Mouse (Mus musculus): ENCODE measurements at regions not wholly inside any gene's neighbourhood (a gene's known extent, or its start where the extent isn't known, plus 50 kb on each side); places are given as distances from the start of the nearest gene placed in this dataset.

- H3K9ac ChIP-seq (ENCODE audit: low read depth, poor library complexity, severe bottlenecking) = no peak overlapping the region
- no peak for TF ChIP-seq CTCF (IDR thresholded peaks at IDR 0.05; ENCODE audit: low read depth, low read length)
- TF ChIP-seq POLR2A (IDR thresholded peaks at IDR 0.05; ENCODE audit: insufficient read depth, low read length) = no peak
- TF ChIP-seq EP300 (IDR thresholded peaks at IDR 0.05; ENCODE audit: insufficient read depth, low read depth, low read length) = no peak
- no peak overlapping the region for H3K27ac ChIP-seq (ENCODE audit: insufficient read depth, low read length)
- peaks cover 5% of the 10 kb centered on the region for H3K4me1 ChIP-seq (ENCODE audit: control insufficient read depth, insufficient read depth, low read length)
- no peak overlapping the region for H3K4me3 ChIP-seq (ENCODE audit: low read depth, low read length)
- H3K27me3 ChIP-seq (ENCODE audit: control insufficient read depth, insufficient read depth, low read length, poor library complexity, severe bottlenecking) = no peaks in the 10 kb centered on the region
- no peaks in the 10 kb centered on the region for H3K9me3 ChIP-seq (replicated peaks; ENCODE audit: control insufficient read depth, insufficient read depth, low read length, poor library complexity, severe bottlenecking)
- H3K36me3 ChIP-seq (ENCODE audit: control insufficient read depth, insufficient read depth, low read length, poor library complexity, severe bottlenecking) = no peaks in the 10 kb centered on the region
Measured at GRCm38 (mm10) chrX:99285611-99286010, 149.7 kb downstream of the Efnb1 start.

- Histone ChIP-seq H3K36me3 (ENCODE audit: control insufficient read depth, insufficient read depth, low read length, poor library complexity, severe bottlenecking) (no peaks in the 10 kb centered on the region), H3K4me3 (ENCODE audit: low read depth, low read length) (no peak overlapping the region), H3K9ac (ENCODE audit: low read depth, poor library complexity, severe bottlenecking) (no peak overlapping the region), H3K27me3 (ENCODE audit: control insufficient read depth, insufficient read depth, low read length, poor library complexity, severe bottlenecking) (no peaks in the 10 kb centered on the region), H3K27ac (ENCODE audit: insufficient read depth, low read length) (no peak overlapping the region), H3K9me3 (replicated peaks; ENCODE audit: control insufficient read depth, insufficient read depth, low read length, poor library complexity, severe bottlenecking) (no peaks in the 10 kb centered on the region), H3K4me1 (ENCODE audit: control insufficient read depth, insufficient read depth, low read length) (peaks cover 2% of the 10 kb centered on the region)
- TF ChIP-seq POLR2A (IDR thresholded peaks at IDR 0.05; ENCODE audit: insufficient read depth, low read length) = no peak
- no peak for TF ChIP-seq EP300 (IDR thresholded peaks at IDR 0.05; ENCODE audit: insufficient read depth, low read depth, low read length)
- TF ChIP-seq CTCF (IDR thresholded peaks at IDR 0.05; ENCODE audit: low read depth, low read length) = no peak
Measured at GRCm38 (mm10) chrX:99280991-99281390, 145.1 kb downstream of the Efnb1 start.

GRCm38 (mm10) chrX:99280543-99280942 is 144.6 kb downstream of the Efnb1 start:
- H3K27ac ChIP-seq (ENCODE audit: insufficient read depth, low read length) = no peak overlapping the region
- no peak overlapping the region for H3K9ac ChIP-seq (ENCODE audit: low read depth, poor library complexity, severe bottlenecking)
- no peaks in the 10 kb centered on the region for H3K4me1 ChIP-seq (ENCODE audit: control insufficient read depth, insufficient read depth, low read length)
- no peak overlapping the region for H3K4me3 ChIP-seq (ENCODE audit: low read depth, low read length)
- TF ChIP-seq EP300 (IDR thresholded peaks at IDR 0.05; ENCODE audit: insufficient read depth, low read depth, low read length) (no peak), POLR2A (IDR thresholded peaks at IDR 0.05; ENCODE audit: insufficient read depth, low read length) (no peak), CTCF (IDR thresholded peaks at IDR 0.05; ENCODE audit: low read depth, low read length) (no peak)
- no peaks in the 10 kb centered on the region for H3K9me3 ChIP-seq (replicated peaks; ENCODE audit: control insufficient read depth, insufficient read depth, low read length, poor library complexity, severe bottlenecking)
- H3K27me3 ChIP-seq (ENCODE audit: control insufficient read depth, insufficient read depth, low read length, poor library complexity, severe bottlenecking) = no peaks in the 10 kb centered on the region
- no peaks in the 10 kb centered on the region for H3K36me3 ChIP-seq (ENCODE audit: control insufficient read depth, insufficient read depth, low read length, poor library complexity, severe bottlenecking)

- Histone ChIP-seq H3K4me1 (ENCODE audit: control insufficient read depth, insufficient read depth, low read length) (no peaks in the 10 kb centered on the region), H3K9ac (ENCODE audit: low read depth, poor library complexity, severe bottlenecking) (no peak overlapping the region), H3K9me3 (replicated peaks; ENCODE audit: control insufficient read depth, insufficient read depth, low read length, poor library complexity, severe bottlenecking) (no peaks in the 10 kb centered on the region), H3K27me3 (ENCODE audit: control insufficient read depth, insufficient read depth, low read length, poor library complexity, severe bottlenecking) (no peaks in the 10 kb centered on the region), H3K27ac (ENCODE audit: insufficient read depth, low read length) (no peak overlapping the region), H3K36me3 (ENCODE audit: control insufficient read depth, insufficient read depth, low read length, poor library complexity, severe bottlenecking) (no peaks in the 10 kb centered on the region), H3K4me3 (ENCODE audit: low read depth, low read length) (no peak overlapping the region)
- no peak for TF ChIP-seq POLR2A (IDR thresholded peaks at IDR 0.05; ENCODE audit: insufficient read depth, low read length)
- no peak for TF ChIP-seq CTCF (IDR thresholded peaks at IDR 0.05; ENCODE audit: low read depth, low read length)
- TF ChIP-seq EP300 (IDR thresholded peaks at IDR 0.05; ENCODE audit: insufficient read depth, low read depth, low read length) = no peak
Measured at GRCm38 (mm10) chrX:99275536-99275935, 139.6 kb downstream of the Efnb1 start.

GRCm38 (mm10) chrX:99271908-99272307 is 136.0 kb downstream of the Efnb1 start:
- Histone ChIP-seq H3K36me3 (ENCODE audit: control insufficient read depth, insufficient read depth, low read length, poor library complexity, severe bottlenecking) (no peaks in the 10 kb centered on the region), H3K9ac (ENCODE audit: low read depth, poor library complexity, severe bottlenecking) (no peak overlapping the region), H3K9me3 (replicated peaks; ENCODE audit: control insufficient read depth, insufficient read depth, low read length, poor library complexity, severe bottlenecking) (no peaks in the 10 kb centered on the region), H3K27me3 (ENCODE audit: control insufficient read depth, insufficient read depth, low read length, poor library complexity, severe bottlenecking) (no peaks in the 10 kb centered on the region), H3K4me3 (ENCODE audit: low read depth, low read length) (no peak overlapping the region), H3K27ac (ENCODE audit: insufficient read depth, low read length) (no peak overlapping the region), H3K4me1 (ENCODE audit: control insufficient read depth, insufficient read depth, low read length) (no peaks in the 10 kb centered on the region)
- TF ChIP-seq POLR2A (IDR thresholded peaks at IDR 0.05; ENCODE audit: insufficient read depth, low read length) (no peak), EP300 (IDR thresholded peaks at IDR 0.05; ENCODE audit: insufficient read depth, low read depth, low read length) (no peak), CTCF (IDR thresholded peaks at IDR 0.05; ENCODE audit: low read depth, low read length) (no peak)

GRCm38 (mm10) chrX:99249038-99249607 is 113.2 kb downstream of the Efnb1 start:
- H3K27ac ChIP-seq (ENCODE audit: insufficient read depth, low read length) = no peak overlapping the region

More at GRCm38 (mm10) chrX:99249038-99249607, 113.2 kb downstream of the Efnb1 start:
- TF ChIP-seq POLR2A (IDR thresholded peaks at IDR 0.05; ENCODE audit: insufficient read depth, low read length) (no peak), EP300 (IDR thresholded peaks at IDR 0.05; ENCODE audit: insufficient read depth, low read depth, low read length) (no peak), CTCF (IDR thresholded peaks at IDR 0.05; ENCODE audit: low read depth, low read length) (no peak)
- Histone ChIP-seq H3K4me1 (ENCODE audit: control insufficient read depth, insufficient read depth, low read length) (no peaks in the 10 kb centered on the region), H3K36me3 (ENCODE audit: control insufficient read depth, insufficient read depth, low read length, poor library complexity, severe bottlenecking) (no peaks in the 10 kb centered on the region), H3K27me3 (ENCODE audit: control insufficient read depth, insufficient read depth, low read length, poor library complexity, severe bottlenecking) (no peaks in the 10 kb centered on the region), H3K4me3 (ENCODE audit: low read depth, low read length) (no peak overlapping the region), H3K9ac (ENCODE audit: low read depth, poor library complexity, severe bottlenecking) (no peak overlapping the region), H3K9me3 (replicated peaks; ENCODE audit: control insufficient read depth, insufficient read depth, low read length, poor library complexity, severe bottlenecking) (no peaks in the 10 kb centered on the region)
